1 mouse cellular context compared by ENCODE assay signal in genomic region chr1:180191651-180192220, GRCm38 (mm10).
TF ChIP-seq lines count a peak whose summit lies in the region.

No protein-coding gene starts in this region.

TF ChIP-seq in CH12.LX, 34 proteins besides CTCF, POLR2A, EP300 and RAD21 (continued from another document):
- TF ChIP-seq HCFC1 (IDR thresholded peaks at IDR 0.05; ENCODE audit: low read depth, low read length) (no peak; the same call in 1 of the 2 replicates), CHD2 (IDR thresholded peaks at IDR 0.05; ENCODE audit: low read length) (no peak), POLR2AphosphoS2 (IDR thresholded peaks at IDR 0.05; ENCODE audit: low read depth, low read length) (no peak), BHLHE40 (IDR thresholded peaks at IDR 0.05; ENCODE audit: low read depth, low read length) (peak; percentile 28; the same call in 1 of the 2 replicates), MEF2A (IDR thresholded peaks at IDR 0.05; ENCODE audit: borderline replicate concordance, low read depth, low read length) (no peak), MYC (IDR thresholded peaks at IDR 0.05; ENCODE audit: low read depth, low read length) (no peak), MAX (IDR thresholded peaks at IDR 0.05; ENCODE audit: low read length) (no peak), KAT2A (IDR thresholded peaks at IDR 0.05; ENCODE audit: insufficient replicate concordance, low read length) (no peak), NELFE (IDR thresholded peaks at IDR 0.05; ENCODE audit: low read depth, low read length) (no peak; the same call in 1 of the 2 replicates), USF2 (conservative IDR thresholded peaks at IDR 0.05; ENCODE audit: low read depth, low read length) (no peak), GABPA (IDR thresholded peaks at IDR 0.05; ENCODE audit: insufficient replicate concordance, low read depth, low read length) (no peak), ETS1 (conservative IDR thresholded peaks at IDR 0.05; ENCODE audit: low read depth, low read length) (peak; percentile 7; the same call in 1 of the 2 replicates), ZNF384 (IDR thresholded peaks at IDR 0.05; ENCODE audit: low read depth, low read length) (no peak), PAX5 (IDR thresholded peaks at IDR 0.05; ENCODE audit: low read length) (no peak), NRF1 (IDR thresholded peaks at IDR 0.05; ENCODE audit: low read depth, low read length) (no peak), SIN3A (IDR thresholded peaks at IDR 0.05; ENCODE audit: low read length) (no peak; the same call in 1 of the 2 replicates), UBTF (IDR thresholded peaks at IDR 0.05; ENCODE audit: low read depth, low read length) (no peak), MAZ (IDR thresholded peaks at IDR 0.05; ENCODE audit: low read depth, low read length) (no peak), TCF12 (IDR thresholded peaks at IDR 0.05; ENCODE audit: low read depth, low read length) (no peak), USF1 (IDR thresholded peaks at IDR 0.05; ENCODE audit: low read depth, low read length) (no peak), ZKSCAN1 (IDR thresholded peaks at IDR 0.05; ENCODE audit: borderline replicate concordance, low read depth, low read length) (no peak), ZMIZ1 (IDR thresholded peaks at IDR 0.05; ENCODE audit: low read depth, low read length) (no peak), JUND (conservative IDR thresholded peaks at IDR 0.05; ENCODE audit: low read depth, low read length) (no peak), RCOR1 (conservative IDR thresholded peaks at IDR 0.05; ENCODE audit: low read depth, low read length) (no peak), TBP (conservative IDR thresholded peaks at IDR 0.05; ENCODE audit: low read depth, low read length) (peak; percentile 24; the same call in 1 of the 2 replicates), SMC3 (IDR thresholded peaks at IDR 0.05; ENCODE audit: low read depth, low read length) (no peak)
TF ChIP-seq in CH12.LX: peak in this region for 6.
